Comparison of ENCODE assay signal across 19 mouse cellular contexts in genomic region chr3:152753345-152753744, GRCm38 (mm10). TPM values are rescaled to one million over a fixed set of nuclear protein-coding genes. Genes with fewer than 3 reads are reported as not detected.
DNase-seq lines count a peak whose midpoint lies in the region; ATAC-seq lines count a peak whose summit lies in the region.
"Had no signal": no experiment of that assay in that cellular context is flagged by ENCODE, and none has a peak within 500 bp of the region (broad histone marks: within the 10 kb centered on the region; RNA-seq: fewer than 3 reads in every experiment).

No protein-coding gene starts in this region.

- 58% methylated on average over 4 of the region's 4 CpGs for WGBS in liver, embryonic 13.5 days (ENCODE audit: insufficient replicate concordance)
- 72% methylated on average over 4 of the region's 4 CpGs for WGBS in liver, embryonic 12.5 days (ENCODE audit: insufficient replicate concordance)
- WGBS in liver, embryonic 15.5 days (ENCODE audit: insufficient replicate concordance) = 46% methylated on average over 4 of the region's 4 CpGs
- 52% methylated on average over 4 of the region's 4 CpGs for WGBS in liver, embryonic 16.5 days (ENCODE audit: insufficient replicate concordance)

- no peaks in the 10 kb centered on the region for H3K27me3 ChIP-seq in liver, embryonic 13.5 days
- H3K27me3 ChIP-seq in liver, embryonic 12.5 days (replicated peaks) = no peaks in the 10 kb centered on the region
- no peaks in the 10 kb centered on the region for H3K27me3 ChIP-seq in liver, embryonic 15.5 days
- no peaks in the 10 kb centered on the region for H3K27me3 ChIP-seq in liver, embryonic 16.5 days (ENCODE audit: control insufficient read depth, insufficient read depth, low read depth, low read length)
- H3K27me3 ChIP-seq: CH12.LX; embryonic facial prominence, embryonic 12.5 days; forebrain, embryonic 13.5 days; forebrain, embryonic 15.5 days; Patski had no signal

- H3K36me3 ChIP-seq in liver, embryonic 13.5 days = peaks cover 12% of the 10 kb centered on the region
- H3K36me3 ChIP-seq in liver, embryonic 12.5 days = peaks cover 15% of the 10 kb centered on the region
- H3K36me3 ChIP-seq in liver, embryonic 15.5 days (replicated peaks) = peaks cover 5% of the 10 kb centered on the region; the same call in 1 of the 2 replicates
- peaks cover 2% of the 10 kb centered on the region for H3K36me3 ChIP-seq in liver, embryonic 16.5 days (ENCODE audit: control insufficient read depth, insufficient read depth)
- H3K36me3 ChIP-seq: forebrain, embryonic 15.5 days had no signal

- H3K4me2 ChIP-seq in liver, embryonic 13.5 days = no peak overlapping the region
- no peak overlapping the region for H3K4me2 ChIP-seq in liver, embryonic 12.5 days
- peak overlapping the region; percentile 30; the same call in 1 of the 2 replicates for H3K4me2 ChIP-seq in liver, embryonic 15.5 days
- peak overlapping the region; percentile 35; the same call in 1 of the 2 replicates for H3K4me2 ChIP-seq in liver, embryonic 16.5 days (ENCODE audit: low read depth, low read length)
- H3K4me2 ChIP-seq: embryonic facial prominence, embryonic 12.5 days; forebrain, embryonic 13.5 days; forebrain, embryonic 15.5 days had no signal

- no peak overlapping the region for H3K4me3 ChIP-seq in liver, embryonic 13.5 days (replicated peaks)
- no peak overlapping the region for H3K4me3 ChIP-seq in liver, embryonic 12.5 days
- no peak overlapping the region for H3K4me3 ChIP-seq in liver, embryonic 15.5 days (replicated peaks)
- no peak overlapping the region for H3K4me3 ChIP-seq in liver, embryonic 16.5 days (ENCODE audit: low read depth, low read length)
- H3K4me3 ChIP-seq: embryonic facial prominence, embryonic 10.5 days; embryonic facial prominence, embryonic 12.5 days; forebrain, embryonic 13.5 days; forebrain, embryonic 15.5 days had no signal

- DNase-seq in liver, embryonic 13.5 days = no peak
- DNase-seq in liver = no peak
- no peak for DNase-seq in retina, postnatal 1 day
- DNase-seq: adrenal gland, adult 8-10 months; adrenal gland, postnatal 14 days; adrenal gland, postnatal 36 days; B cell, adult 2 months had no signal

- H3K9me3 ChIP-seq in liver, embryonic 13.5 days (replicated peaks) = no peaks in the 10 kb centered on the region; the same call in 1 of the 2 replicates
- peaks cover 6% of the 10 kb centered on the region; the same call in 1 of the 2 replicates for H3K9me3 ChIP-seq in liver, embryonic 12.5 days (replicated peaks)
- H3K9me3 ChIP-seq in liver, embryonic 15.5 days (replicated peaks) = no peaks in the 10 kb centered on the region
- no peaks in the 10 kb centered on the region; the same call in 1 of the 2 replicates for H3K9me3 ChIP-seq in liver, embryonic 16.5 days (replicated peaks; ENCODE audit: control insufficient read depth, low read length)
- H3K9me3 ChIP-seq: embryonic facial prominence, embryonic 10.5 days; embryonic facial prominence, embryonic 12.5 days; forebrain, embryonic 13.5 days; forebrain, embryonic 15.5 days; G1E had no signal

- H3K9ac ChIP-seq in liver, embryonic 13.5 days = no peak overlapping the region
- no peak overlapping the region for H3K9ac ChIP-seq in liver, embryonic 12.5 days
- no peak overlapping the region for H3K9ac ChIP-seq in liver, embryonic 15.5 days
- no peak overlapping the region for H3K9ac ChIP-seq in liver, embryonic 16.5 days (ENCODE audit: low read depth, low read length)
- H3K9ac ChIP-seq: embryonic facial prominence, embryonic 12.5 days; forebrain, embryonic 13.5 days; forebrain, embryonic 15.5 days had no signal

- peak overlapping the region; percentile 73 for H3K27ac ChIP-seq in liver, embryonic 13.5 days
- H3K27ac ChIP-seq in liver, embryonic 12.5 days = no peak overlapping the region
- peak overlapping the region; percentile 72; the same call in 1 of the 2 replicates for H3K27ac ChIP-seq in liver, embryonic 15.5 days (replicated peaks)
- no peak overlapping the region for H3K27ac ChIP-seq in liver, embryonic 16.5 days (ENCODE audit: low read length)
- H3K27ac ChIP-seq: embryonic facial prominence, embryonic 12.5 days had no signal

- no peak for ATAC-seq in liver, embryonic 13.5 days (ENCODE audit: low read depth)
- ATAC-seq in liver, embryonic 12.5 days = no peak
- no peak for ATAC-seq in liver, embryonic 15.5 days (ENCODE audit: insufficient read depth)
- no peak for ATAC-seq in liver, embryonic 16.5 days (ENCODE audit: low read depth)
- ATAC-seq: activated CD4-positive, CD25-positive, alpha-beta regulatory T cell, adult 4 months; CD4-positive, CD25-positive, alpha-beta regulatory T cell, adult 4 months; Patski had no signal

- peaks cover 77% of the 10 kb centered on the region for H3K4me1 ChIP-seq in liver, embryonic 13.5 days (replicated peaks)
- peaks cover 78% of the 10 kb centered on the region for H3K4me1 ChIP-seq in liver, embryonic 12.5 days
- peaks cover 84% of the 10 kb centered on the region for H3K4me1 ChIP-seq in liver, embryonic 15.5 days (replicated peaks)
- H3K4me1 ChIP-seq in liver, embryonic 16.5 days (ENCODE audit: control insufficient read depth, low read depth, low read length) = peaks cover 63% of the 10 kb centered on the region

RNA-seq across cellular contexts. Expression of gene Pigk, which starts 39.4 kb away (rescaled TPM):
- polyA plus RNA-seq in liver, embryonic 13.5 days (2015; fragmentation: Nextera tagmentation; extraction: Ambion mirVana) = 24.2 and 24.9 TPM in 2 replicates
- polyA plus RNA-seq in liver, embryonic 12.5 days (2016; fragmentation: Nextera tagmentation; extraction: Ambion mirVana) = 24.9 and 34.5 TPM in 2 replicates
- polyA plus RNA-seq in liver, embryonic 15.5 days (2015; fragmentation: Nextera tagmentation; extraction: Ambion mirVana) = 20.6 and 23.5 TPM in 2 replicates
- 20.1 and 22.1 TPM in 2 replicates for polyA plus RNA-seq in liver, embryonic 16.5 days (2015; fragmentation: Nextera tagmentation; extraction: Ambion mirVana)

Comparison
In these comparisons a context has a peak if more than half of its experiments do, and no peak if none do; other contexts are left out.
1. H3K27ac ChIP-seq: peak in liver, embryonic 13.5 days (single experiment) and liver, embryonic 15.5 days (single experiment); none in liver, embryonic 12.5 days (single experiment) and liver, embryonic 16.5 days (single experiment).
2. H3K4me2 ChIP-seq: peak in liver, embryonic 15.5 days (single experiment) and liver, embryonic 16.5 days (single experiment); none in liver, embryonic 13.5 days (single experiment) and liver, embryonic 12.5 days (single experiment).